Mouse (Mus musculus) frontal cortex, postnatal 25 days (tissue): Measurements from ENCODE around the gene Bco2.

ENCODE experiments used
- DNase-seq, 2 experiments: peaks; one replicate each; pipeline ENCODE4 v3.0.0; 2022; ENCODE audit warnings: low spot score in 2 of 2

Gene Bco2

DNA sequence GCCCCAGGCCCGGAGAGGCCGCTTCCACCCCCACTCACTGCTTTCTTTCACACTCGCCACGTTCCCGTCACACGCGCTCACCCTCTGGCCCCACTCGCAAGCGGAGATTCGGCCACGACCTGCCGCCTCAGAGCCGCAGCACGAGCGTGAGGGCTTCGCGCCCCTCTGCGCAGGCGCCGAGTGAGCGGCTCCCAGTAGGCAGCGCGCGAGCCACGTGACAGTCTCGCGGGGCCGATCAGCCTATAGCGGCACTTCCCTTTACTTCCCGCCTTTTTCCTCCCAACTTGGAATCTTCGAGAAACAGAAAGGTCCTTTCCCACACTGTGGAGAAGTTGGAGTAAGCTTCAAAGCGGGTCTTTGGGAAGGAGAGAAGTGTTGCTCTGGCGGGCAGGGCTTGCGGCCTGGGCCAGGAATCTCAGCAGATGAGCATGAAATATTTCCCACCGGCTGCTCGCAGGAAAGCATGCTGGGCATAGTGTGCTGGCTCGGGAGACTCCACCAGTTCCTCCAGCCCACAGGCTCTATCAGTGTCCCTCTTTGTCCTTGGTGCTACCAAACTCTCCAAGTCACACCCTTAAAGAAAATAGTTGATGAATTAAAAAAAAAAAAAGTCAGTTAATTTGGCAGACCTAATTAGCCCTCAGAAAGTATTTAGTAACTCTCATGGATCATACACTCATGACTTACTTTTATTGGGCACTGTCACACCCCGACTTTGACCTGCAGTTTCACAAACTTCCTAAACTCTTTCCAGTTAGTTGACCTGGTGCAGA lies 6.3 kb upstream of the Bco2 start, which contains the start of gene Tex12:
Tex12 (minus strand) TSS at position 181 of the 773 bp plus-strand sequence.
- no peak for DNase-seq

DNA sequence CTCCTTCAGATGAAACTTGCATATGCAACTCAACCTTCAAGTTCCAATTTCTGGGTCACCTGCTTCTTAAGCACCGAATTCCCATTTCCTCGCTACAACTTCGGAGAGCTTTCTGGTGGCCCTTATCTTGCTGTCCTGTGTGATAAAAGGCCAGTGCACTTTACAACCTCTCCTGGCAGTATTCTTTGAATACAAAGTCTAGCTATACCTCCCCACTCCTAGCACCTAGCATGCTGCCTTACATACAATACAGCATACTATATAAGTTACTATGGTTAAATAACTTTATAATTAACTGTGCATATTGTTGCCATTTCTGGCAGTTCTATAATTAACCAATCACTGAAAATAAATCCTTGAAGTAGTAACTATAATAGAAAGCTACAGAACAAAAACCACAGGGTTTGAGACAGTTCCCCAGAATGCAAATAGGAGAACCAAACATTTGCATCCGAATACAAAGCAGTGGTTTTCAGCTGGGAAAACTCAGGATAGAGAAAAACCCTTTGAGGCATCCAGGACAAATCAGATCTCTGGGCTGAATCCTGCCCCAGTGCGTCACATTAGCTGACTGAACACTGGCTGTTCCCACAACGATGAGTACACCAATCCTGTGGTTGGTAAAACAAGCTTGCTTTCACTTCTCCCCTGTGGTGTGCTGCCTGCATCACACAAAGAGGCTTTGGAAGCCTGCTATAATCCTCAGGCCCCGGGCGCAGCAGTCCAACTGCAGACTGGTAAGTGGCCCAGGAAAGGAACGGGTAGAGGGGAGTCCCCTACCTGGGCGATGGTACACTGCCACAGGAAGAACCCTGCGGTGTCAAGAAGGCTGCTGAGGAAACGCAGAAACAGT lies 514 bp downstream of the Bco2 start, which contains the start of gene Il18:
Il18 (plus strand) TSS at position 587 of the 853 bp plus-strand sequence.
- DNase-seq, result peak; percentile 20 to 44

DNA sequence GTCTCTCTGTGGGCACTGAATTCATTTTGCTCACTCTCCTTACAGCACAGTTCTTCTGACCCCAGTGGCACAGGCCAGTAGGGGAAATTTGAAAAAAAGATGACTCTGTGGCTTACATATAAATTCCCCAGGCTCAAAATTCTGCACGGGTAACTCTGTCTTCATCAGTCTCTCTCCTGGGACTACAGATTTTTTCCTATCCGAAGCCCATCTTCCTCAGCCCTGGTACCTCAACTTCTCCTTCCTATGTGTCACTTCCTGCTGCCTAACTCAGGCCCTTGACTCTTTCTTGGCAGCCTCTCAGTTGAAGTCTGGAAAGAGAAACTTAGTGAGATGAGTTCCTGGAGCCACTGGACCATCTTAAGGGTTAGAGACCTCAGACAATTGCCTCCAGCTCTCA lies 1.4 kb downstream of the Bco2 start:
- no peak for DNase-seq

DNA sequence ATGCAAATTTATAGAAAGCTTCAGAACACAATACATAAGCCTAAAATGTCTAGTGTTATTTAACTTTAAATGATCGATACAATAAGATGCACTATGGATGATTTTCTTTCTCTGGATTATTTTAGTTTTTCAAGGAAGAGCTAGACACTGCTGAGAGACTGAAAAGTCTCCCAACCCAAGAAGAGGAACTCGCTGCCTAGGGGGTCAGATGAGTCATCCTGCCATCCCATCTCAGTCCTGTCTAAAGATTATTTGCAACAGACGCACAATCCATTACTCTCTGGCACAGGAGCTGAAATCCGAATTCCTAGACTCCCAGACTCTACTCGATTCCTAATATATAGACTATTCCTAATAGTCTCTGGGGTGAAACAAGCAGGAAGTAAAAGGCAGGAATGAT lies 2.8 kb downstream of the Bco2 start:
- no peak for DNase-seq

DNA sequence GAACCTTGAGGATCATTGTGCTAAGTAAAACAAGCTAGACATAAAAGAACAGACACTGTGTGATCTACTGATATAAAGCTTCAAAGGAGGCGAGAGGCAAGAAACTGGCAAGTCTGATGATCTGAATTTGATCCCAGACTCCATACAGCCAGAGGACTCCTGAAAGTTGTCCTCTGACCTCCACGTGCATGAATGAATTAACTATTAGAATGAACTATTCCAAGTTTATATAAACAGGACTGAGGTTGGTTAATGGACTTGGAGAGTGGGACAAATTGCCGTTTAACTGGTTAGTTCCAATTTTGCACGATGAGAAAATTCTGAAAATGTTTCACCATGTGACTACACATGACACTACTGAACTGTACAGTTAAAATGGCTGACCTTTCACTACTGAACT lies 6.0 kb downstream of the Bco2 start:
- no peak for DNase-seq

DNA sequence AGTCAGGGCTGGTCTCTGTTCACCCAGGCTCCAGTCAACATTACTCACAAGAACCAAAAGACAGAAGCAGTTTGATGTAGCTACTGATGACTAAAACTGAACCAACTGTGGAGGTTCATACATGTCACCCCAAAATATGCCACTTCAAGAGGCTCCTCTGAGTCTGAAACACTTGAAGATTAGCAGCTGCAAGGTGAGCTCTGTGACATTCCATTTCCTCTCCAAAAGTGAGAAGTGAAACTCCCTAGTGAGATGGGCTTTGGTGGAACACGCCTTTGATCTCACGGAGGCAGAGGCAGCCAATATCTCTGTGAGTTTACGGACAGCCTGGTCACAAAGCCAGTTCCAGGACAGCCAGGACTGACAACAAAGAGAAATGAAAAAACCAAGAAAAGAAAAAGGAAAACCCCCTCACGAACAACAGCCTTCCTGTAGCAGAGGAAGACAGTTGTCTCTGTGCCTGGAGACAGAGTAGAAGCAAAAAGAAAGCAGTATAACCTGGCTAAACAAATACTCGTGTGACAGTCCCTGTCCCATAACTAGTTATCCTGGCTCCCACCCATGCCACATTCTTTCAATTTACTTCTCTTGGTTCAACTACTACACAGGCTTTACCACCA lies 7.0 kb downstream of the Bco2 start:
- DNase-seq, result no peak

DNA sequence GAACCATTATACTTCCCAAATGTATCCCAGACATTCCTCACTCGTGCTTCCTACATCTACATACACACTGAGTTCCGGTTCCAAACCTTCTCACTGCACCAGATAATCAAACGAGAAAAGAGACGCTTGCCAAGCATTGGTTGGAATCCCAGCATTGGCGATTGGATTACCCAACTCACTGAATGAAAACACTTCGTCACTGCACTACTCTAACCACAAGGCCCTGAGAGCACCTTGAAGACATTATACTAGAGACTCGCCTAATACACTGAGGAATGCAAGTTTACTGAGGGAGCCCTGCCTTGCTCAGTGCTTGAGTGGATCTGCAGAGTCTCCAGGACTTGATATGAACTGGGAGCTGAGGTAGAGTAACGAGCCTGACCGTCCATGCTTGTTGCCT lies 12.6 kb downstream of the Bco2 start:
- DNase-seq, result no peak

DNA sequence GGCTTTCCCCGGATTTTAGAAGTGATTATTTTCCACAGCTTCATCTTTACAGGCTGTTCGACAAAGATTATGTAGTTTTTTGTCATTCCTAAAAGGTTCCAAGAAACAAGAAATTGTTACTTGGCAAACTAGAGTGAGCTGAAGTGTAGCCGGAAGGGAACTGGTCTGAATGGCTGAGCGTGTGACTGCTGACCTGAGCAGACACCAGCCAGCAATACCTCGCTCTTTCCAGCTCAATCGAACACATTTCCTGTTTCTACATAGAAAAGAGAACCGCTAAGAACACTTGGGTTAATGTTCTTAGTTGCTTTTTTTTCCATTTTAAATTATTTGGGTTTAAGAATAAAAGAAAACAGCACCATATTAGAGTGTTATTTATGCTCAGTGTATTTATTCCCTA lies 14.8 kb downstream of the Bco2 start:
- no peak for DNase-seq

DNA sequence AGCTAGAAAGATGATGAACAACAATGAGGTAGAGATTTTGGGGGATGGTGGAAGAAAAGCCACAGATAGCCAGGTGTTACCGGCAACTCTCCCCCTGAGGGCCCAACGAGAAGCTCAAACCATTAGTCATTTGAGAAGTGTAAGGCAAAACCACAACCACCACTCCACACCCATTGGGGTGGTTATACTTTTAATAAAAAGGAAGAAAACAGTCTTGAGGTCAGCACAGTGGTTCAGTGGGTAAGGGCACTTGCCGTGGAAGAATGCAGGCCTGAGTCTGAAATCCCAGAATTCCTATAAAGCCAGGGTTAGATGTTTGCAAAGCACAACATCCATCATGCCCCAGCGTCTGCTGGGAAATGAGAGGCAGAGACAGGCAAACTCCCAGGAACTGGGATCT lies 17.7 kb downstream of the Bco2 start:
- DNase-seq, result no peak

DNA sequence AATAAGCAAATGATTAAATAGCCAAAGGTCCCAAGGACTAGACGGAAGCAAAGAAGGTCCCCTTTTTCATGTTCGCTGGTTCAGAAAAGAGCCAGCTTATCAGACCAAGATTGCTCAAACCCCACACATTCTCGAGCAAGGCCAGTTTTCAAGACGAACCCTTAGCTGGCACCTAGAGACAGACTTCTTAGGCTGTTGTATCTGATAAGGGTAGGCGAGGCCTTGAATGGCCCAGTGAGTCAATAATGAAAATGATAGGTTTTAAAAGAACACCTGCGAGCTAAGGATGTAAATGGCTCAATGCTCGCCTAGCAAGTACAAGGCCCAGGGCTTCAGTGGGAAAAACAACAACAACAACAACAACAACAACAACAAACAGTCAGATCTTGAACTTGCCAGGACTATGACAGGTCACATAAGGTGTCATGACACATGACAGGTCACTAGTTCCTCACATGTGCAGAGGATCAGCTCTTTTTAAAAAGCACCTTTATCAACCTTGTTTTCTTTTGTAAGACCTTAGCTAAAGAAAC lies 18.3 kb downstream of the Bco2 start:
- DNase-seq, result no peak

DNA sequence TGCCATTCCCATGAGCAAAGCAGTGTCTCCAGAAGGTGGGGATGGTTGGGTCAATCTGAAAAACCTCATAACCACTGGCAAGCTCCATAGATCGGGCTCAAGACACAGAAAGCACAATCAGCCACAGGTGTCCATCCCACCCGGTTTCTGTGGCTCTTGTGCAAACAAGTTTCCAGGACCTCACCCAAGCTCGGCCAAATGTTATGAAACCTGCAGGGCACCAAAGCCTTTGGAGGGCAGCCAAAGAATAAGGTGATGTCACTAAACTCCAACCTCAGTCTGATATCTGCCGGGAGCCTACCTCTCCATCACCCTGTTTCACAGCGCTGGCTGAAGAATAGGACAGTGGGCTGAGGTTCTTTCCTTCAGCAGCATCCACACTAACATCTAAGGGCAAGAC lies 19.1 kb downstream of the Bco2 start:
- DNase-seq, result no peak

DNA sequence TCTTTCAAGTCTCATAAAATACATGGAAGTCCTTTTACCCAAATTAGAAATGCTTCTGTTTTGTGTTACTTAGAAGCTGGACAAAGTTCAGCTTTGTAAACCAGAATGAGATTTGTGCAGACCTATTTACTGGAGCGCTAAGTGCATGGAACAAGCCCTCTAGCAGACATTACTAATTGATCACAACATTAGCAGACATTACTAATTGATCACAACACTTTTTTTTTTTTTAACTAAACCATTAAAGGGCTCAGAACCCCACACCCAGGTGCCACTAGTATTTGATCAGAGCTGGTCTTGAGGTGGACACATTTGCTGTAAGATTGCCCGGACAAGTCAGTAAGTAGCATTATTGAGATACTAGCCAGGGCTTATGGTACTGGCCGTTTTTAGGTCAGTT lies 21.2 kb downstream of the Bco2 start:
- no peak for DNase-seq

DNA sequence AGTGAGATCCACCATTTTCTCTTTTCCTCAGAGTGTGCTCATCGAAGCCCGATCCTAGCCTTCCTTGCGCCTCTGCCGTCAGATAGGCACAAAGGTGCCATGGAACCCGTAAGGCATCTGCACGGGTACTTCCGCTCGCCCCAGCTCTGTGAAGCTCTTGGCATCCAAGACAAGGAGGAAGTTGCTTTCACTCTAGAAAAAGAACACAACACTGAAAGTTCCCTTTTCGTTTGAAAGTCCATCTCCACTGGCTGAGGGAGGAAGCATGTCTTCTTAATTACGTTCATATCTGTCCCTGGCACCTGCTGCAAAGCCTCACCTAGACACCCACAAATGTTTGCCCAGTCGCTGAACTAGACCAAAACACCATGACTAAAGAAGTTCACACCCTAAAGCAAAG lies 21.7 kb downstream of the Bco2 start:
- DNase-seq, result no peak

DNA sequence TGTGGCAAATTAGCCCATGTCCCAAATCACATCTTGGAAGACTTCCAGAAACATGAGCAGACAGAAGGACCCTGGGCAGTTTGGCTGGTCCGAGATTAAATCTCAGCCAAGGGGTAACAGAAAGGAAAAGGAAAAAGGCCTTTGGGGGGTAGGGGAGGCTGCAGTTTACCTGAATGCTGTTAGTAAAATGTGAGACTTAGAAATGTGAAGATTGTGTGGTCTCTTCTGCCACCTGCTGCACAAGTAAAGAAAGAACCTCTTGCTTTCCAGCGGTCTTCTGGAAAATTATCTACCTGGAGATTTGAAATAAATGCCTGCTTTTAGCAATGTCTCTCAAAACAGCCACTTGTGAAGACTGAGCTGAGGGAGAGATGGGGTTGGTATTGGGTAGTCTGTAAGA lies 24.1 kb downstream of the Bco2 start:
- DNase-seq, result no peak

DNA sequence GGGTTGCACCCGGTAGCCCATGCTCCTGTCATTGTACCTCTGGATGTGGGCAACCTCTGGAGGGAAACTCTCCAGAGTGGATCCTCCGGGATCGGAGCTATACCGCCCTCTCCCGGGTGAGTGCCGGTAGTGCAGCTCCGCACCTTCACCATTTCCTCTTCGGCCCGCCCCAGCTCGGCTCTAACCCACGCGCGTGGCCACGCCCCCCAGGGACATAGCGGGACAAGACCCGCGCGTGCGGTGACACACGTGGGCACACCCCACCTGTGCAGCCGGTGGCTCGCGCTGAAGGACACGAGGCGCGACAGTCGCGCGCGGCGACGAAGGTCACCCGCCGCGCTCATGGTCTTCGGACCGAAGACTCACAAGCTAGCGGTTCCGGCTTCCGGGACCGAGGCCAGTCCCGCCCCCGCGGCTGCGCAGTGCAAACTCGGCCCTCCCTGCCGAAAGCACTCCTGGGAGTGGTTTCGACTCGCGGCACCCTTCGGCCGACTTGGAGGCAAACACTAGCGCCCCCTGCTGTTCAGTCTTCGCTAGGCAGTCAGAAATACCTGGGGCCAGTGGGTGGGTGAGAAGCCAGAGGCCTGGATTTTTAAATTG lies 26.6 kb downstream of the Bco2 start, which contains the start of gene Pts:
Pts (minus strand) TSS at position 432 of the 600 bp plus-strand sequence.
- DNase-seq, result peak; percentile 94 to 97

DNA sequence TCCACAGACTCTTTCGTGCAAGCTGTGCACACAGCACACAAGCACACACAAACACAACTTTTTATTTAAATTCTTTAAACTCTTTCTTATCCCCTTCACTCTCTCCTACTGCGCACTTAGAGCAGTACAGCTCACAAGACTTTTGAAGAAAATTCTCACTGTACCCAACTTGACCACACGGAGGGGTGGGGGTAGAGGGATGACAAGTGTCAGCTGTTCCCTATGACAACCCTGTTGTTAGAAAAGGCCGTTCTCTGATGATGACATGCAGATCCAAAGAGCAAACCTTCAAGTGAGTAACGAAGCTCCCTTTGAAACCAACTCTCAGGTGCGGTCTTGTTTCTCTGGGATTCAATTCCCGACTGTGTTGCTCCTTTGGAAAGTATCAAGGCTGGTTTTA lies 27.1 kb downstream of the Bco2 start:
- no peak for DNase-seq

DNA sequence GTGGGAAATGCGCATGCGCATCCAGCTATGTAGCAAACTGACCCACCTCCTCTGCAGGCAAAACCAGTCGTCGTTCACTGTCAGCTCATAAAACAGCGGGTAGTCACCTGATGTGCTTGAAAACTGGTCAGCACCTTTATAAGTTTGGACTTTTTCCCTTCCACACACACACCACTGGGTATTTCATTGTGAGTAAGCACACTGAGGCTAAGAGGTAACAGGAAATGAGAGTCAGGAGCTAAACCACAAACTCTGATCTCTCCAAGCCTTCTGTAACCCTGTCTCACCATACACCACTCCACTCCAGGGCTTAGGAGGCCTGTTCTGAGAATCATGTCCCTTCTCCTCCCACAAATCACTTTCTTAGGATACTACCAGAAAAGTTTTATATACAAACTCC lies 29.4 kb downstream of the Bco2 start:
- no peak for DNase-seq

DNA sequence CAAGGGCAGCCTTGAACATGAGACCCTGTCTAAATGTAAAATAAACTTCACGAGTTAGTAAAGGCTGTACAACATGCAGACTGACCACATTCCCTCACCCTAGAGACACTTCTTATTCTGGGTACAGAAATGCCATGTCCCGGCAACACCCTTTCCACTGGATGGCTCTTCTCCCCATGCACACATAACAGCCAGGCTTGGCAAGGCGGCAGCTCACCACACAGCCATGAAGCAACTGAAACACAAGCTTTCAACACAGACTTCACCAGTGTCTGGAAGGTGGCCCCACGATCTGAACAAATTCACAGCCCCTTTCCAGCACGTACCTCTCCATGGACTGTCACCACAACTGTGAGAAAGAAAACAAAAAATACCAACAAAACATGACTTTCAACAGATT lies 30.0 kb downstream of the Bco2 start:
- DNase-seq, result no peak

DNA sequence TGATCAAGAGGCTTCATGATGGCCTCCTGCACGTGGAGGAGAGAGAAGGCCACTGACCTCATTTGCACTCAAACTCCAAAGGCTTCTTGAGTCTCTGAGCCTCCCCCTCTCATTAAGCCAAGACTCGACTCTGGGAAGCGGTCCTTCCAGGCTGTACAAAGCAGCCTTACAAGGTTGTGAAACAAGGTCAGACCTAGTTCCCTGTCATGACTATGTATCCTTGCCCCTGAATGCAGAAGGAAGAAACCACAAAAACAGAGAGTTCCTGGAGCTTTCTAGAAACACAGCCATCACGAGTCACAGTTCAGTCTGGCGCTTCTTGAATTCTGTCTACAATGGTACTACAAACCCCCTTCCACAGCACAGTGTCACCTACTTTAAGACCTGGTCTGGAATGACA lies 32.4 kb downstream of the Bco2 start:
- no peak for DNase-seq

DNA sequence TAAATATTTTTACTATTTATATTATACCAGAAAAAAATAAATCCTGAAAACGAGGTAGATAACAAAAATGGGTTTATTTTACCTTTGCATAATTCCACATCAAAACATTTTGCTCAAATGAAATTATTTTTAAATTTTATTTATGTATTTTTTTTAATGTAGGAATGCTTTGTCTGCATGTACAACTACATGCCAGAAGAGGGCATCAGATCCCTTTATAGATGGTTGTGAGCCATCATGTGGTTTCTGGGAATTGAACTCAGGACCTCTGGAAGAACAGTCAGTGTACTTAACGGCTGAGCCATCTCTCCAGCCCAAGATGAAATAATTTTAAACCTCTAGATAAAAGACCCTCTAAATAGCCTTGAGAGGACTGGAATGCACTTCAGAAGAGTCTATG lies 33.4 kb downstream of the Bco2 start:
- no peak for DNase-seq

DNA sequence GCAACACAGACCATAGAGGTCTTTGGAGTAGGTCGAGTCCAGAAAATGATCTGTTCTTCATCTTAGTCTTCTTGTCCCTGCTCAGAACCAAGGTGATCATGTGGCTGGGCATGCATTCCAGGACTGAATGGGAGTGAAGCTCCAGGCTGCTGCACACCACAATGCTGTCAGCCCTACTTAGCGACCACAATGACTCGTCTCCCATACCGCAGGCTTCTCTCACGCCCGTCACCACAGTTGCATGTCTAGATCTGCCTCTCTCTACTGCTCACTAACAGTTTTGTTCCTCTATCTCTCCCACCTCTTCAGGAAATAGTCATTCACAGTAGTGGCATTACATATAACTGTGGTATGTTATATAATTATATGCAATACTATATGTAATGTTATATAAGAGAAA lies 34.2 kb downstream of the Bco2 start:
- DNase-seq, result no peak

DNA sequence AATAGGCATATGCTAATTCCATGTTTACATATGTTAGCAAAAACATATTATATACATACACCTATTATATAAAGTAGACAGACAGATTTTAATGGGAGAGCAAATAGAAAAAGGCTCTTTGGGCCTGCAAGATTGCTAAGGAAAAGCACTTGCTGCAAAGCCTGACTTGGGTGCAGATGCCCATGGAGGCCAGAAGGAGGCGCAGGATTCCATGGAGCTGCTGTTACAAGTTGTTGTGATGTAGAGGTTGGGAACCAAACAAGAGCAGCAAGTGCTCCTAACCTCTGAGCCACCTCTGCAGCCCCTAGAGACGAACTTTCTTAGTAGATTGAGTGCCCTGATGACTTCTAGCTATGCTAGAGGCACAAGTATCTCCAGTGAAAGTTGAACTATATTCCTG lies 36.2 kb downstream of the Bco2 start:
- DNase-seq, result no peak
